Comparison of ENCODE assay signal across 23 mouse cellular contexts in the genomic region with DNA sequence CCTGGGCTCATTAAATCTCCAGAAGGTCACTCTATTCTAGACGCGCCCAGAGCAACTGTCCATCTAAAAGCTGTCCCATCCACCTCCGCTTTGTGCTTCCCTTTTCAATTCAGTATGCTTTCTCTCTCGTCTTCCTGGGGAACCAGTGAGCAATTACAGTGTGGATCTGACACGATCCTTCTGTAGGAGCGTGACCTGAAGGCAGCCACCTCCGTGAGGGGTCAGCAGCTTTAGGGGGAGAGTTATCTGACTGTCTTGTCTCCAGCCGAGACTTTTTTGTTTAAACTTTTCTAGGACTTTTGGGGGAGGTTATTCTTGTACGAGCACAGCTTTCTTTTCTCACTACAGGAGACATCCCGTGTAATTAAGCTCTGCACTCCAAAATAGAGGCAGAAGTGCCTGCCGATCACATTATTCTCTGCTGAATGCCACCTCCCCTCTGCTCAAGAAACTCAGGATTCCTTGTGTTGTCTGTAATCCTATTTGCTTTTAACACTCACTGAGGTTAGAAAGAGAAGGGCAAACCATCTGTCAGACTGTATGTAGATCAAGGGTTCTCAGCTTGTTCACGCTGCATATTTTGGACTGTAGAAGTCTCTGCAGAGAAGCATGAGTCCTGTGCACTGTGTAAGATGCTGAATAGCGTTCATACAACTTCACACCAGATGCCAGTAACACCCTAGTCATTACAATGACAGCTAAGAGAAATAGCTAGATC. TPM values are rescaled to one million over a fixed set of nuclear protein-coding genes. Genes with fewer than 3 reads are reported as not detected.
DNase-seq lines count a peak whose midpoint lies in the region; ATAC-seq and TF ChIP-seq lines count a peak whose summit lies in the region.
"Had no signal": no experiment of that assay in that cellular context is flagged by ENCODE, and none has a peak within 500 bp of the region (broad histone marks: within the 10 kb centered on the region; RNA-seq: fewer than 3 reads in every experiment).

No protein-coding gene starts in this region.

- peak; percentile 49 for DNase-seq in kidney, postnatal 0 days (ENCODE audit: low spot score)
- no peak for DNase-seq in kidney, postnatal 14 days
- no peak for DNase-seq in forebrain, embryonic 10.5 days (ENCODE audit: extremely low spot score, low spot score)
- peak; percentile 79 for DNase-seq in forebrain, embryonic 14.5 days (ENCODE audit: low spot score)
- DNase-seq in retina, postnatal 1 day, result peak; percentile 59
- DNase-seq in heart, postnatal 36 days, result no peak
- DNase-seq in neural tube, embryonic 10.5 days (ENCODE audit: extremely low spot score, low spot score), result no peak
- DNase-seq: adrenal gland, adult 2 months; cerebellum, postnatal 14 days; heart, adult 11 months; heart, postnatal 14 days; lung, adult 2 months; right cerebral cortex, postnatal 25 days; thymus, adult 18-20 months had no signal

- no peak for ATAC-seq in kidney, postnatal 0 days (replicated peaks; ENCODE audit: low FRiP score, low read depth)
- peak; percentile 97 for ATAC-seq in forebrain, embryonic 14.5 days
- ATAC-seq: intestine, postnatal 0 days; liver, embryonic 12.5 days had no signal

- H3K4me1 ChIP-seq in kidney, postnatal 0 days (replicated peaks; ENCODE audit: insufficient read depth, low read length), result no peaks in the 10 kb centered on the region
- peaks cover 12% of the 10 kb centered on the region for H3K4me1 ChIP-seq in forebrain, embryonic 10.5 days
- no peaks in the 10 kb centered on the region for H3K4me1 ChIP-seq in forebrain, embryonic 14.5 days (ENCODE audit: control insufficient read depth, insufficient read depth, low read length)
- H3K4me1 ChIP-seq: embryonic facial prominence, embryonic 15.5 days; hindbrain, embryonic 15.5 days; limb, embryonic 12.5 days; liver, embryonic 12.5 days; megakaryocyte, embryonic 14.5 days; neural tube, embryonic 15.5 days had no signal

- H3K27me3 ChIP-seq in kidney, postnatal 0 days (ENCODE audit: insufficient read depth, low read length), result no peaks in the 10 kb centered on the region
- no peaks in the 10 kb centered on the region; the same call in 1 of the 2 replicates for H3K27me3 ChIP-seq in forebrain, embryonic 10.5 days (ENCODE audit: poor library complexity, severe bottlenecking)
- H3K27me3 ChIP-seq in forebrain, embryonic 14.5 days (replicated peaks; ENCODE audit: control insufficient read depth, insufficient read depth, low read length), result no peaks in the 10 kb centered on the region
- H3K27me3 ChIP-seq: embryonic facial prominence, embryonic 15.5 days; heart, embryonic 12.5 days; hindbrain, embryonic 15.5 days; limb, embryonic 12.5 days; liver, embryonic 12.5 days; megakaryocyte, embryonic 14.5 days; neural tube, embryonic 15.5 days had no signal

- no peak for TF ChIP-seq CTCF in kidney, postnatal 0 days (IDR thresholded peaks at IDR 0.05; ENCODE audit: low read depth)

- no peaks in the 10 kb centered on the region for H3K9me3 ChIP-seq in kidney, postnatal 0 days (replicated peaks; ENCODE audit: low read length)
- no peaks in the 10 kb centered on the region for H3K9me3 ChIP-seq in forebrain, embryonic 10.5 days
- H3K9me3 ChIP-seq in forebrain, embryonic 14.5 days (replicated peaks; ENCODE audit: control insufficient read depth, low read length), result no peaks in the 10 kb centered on the region
- H3K9me3 ChIP-seq: embryonic facial prominence, embryonic 15.5 days; heart, embryonic 12.5 days; hindbrain, embryonic 15.5 days; limb, embryonic 12.5 days; liver, embryonic 12.5 days; neural tube, embryonic 15.5 days had no signal

- no peak overlapping the region for H3K27ac ChIP-seq in kidney, postnatal 0 days
- H3K27ac ChIP-seq in forebrain, embryonic 10.5 days, result peak overlapping the region; percentile 33; the same call in 1 of the 2 replicates
- H3K27ac ChIP-seq in forebrain, embryonic 14.5 days (ENCODE audit: low read depth, low read length), result no peak overlapping the region
- H3K27ac ChIP-seq: embryonic facial prominence, embryonic 15.5 days; hindbrain, embryonic 15.5 days; limb, embryonic 12.5 days; liver, embryonic 12.5 days; neural tube, embryonic 15.5 days had no signal

- intact Hi-C loops in heart, postnatal 36 days (cut with DNase I), result no loop called here

- H3K9ac ChIP-seq in kidney, postnatal 0 days (ENCODE audit: low read depth, low read length), result no peak overlapping the region
- H3K9ac ChIP-seq in forebrain, embryonic 14.5 days (ENCODE audit: low read length), result no peak overlapping the region
- H3K9ac ChIP-seq: embryonic facial prominence, embryonic 15.5 days; heart, embryonic 12.5 days; hindbrain, embryonic 15.5 days; limb, embryonic 12.5 days; liver, embryonic 12.5 days; neural tube, embryonic 15.5 days had no signal

- H3K4me2 ChIP-seq in kidney, postnatal 0 days (ENCODE audit: low read length), result no peak overlapping the region
- no peak overlapping the region for H3K4me2 ChIP-seq in forebrain, embryonic 14.5 days (ENCODE audit: low read length)
- H3K4me2 ChIP-seq: embryonic facial prominence, embryonic 15.5 days; heart, embryonic 12.5 days; hindbrain, embryonic 15.5 days; limb, embryonic 12.5 days; liver, embryonic 12.5 days; neural tube, embryonic 15.5 days had no signal

- 42% methylated on average over 13 of the region's 13 CpGs for WGBS in kidney, postnatal 0 days
- 28% methylated on average over 13 of the region's 13 CpGs for whole genome bisulfite sequencing in forebrain, embryonic 10.5 days
- 13% methylated on average over 13 of the region's 13 CpGs for WGBS in forebrain, embryonic 14.5 days

- no peak overlapping the region for H3K4me3 ChIP-seq in kidney, postnatal 0 days (replicated peaks; ENCODE audit: low read depth, low read length)
- no peak overlapping the region for H3K4me3 ChIP-seq in forebrain, embryonic 10.5 days
- H3K4me3 ChIP-seq in forebrain, embryonic 14.5 days (ENCODE audit: low read depth, low read length), result no peak overlapping the region
- H3K4me3 ChIP-seq: embryonic facial prominence, embryonic 15.5 days; heart, embryonic 12.5 days; hindbrain, embryonic 15.5 days; limb, embryonic 12.5 days; liver, embryonic 12.5 days; megakaryocyte, embryonic 14.5 days; myocyte; neural tube, embryonic 15.5 days had no signal

- H3K36me3 ChIP-seq in kidney, postnatal 0 days (ENCODE audit: insufficient read depth, low read length), result no peaks in the 10 kb centered on the region
- no peaks in the 10 kb centered on the region for H3K36me3 ChIP-seq in forebrain, embryonic 10.5 days (replicated peaks)
- H3K36me3 ChIP-seq in forebrain, embryonic 14.5 days (ENCODE audit: control insufficient read depth, insufficient read depth, low read length), result no peaks in the 10 kb centered on the region
- H3K36me3 ChIP-seq: embryonic facial prominence, embryonic 15.5 days; heart, embryonic 12.5 days; hindbrain, embryonic 15.5 days; limb, embryonic 12.5 days; liver, embryonic 12.5 days; neural tube, embryonic 15.5 days had no signal

RNA-seq across cellular contexts. Expression of a gene that starts 24.3 kb away (rescaled TPM):
- polyA plus RNA-seq in kidney, postnatal 0 days (2015; fragmentation: Nextera tagmentation; extraction: Ambion mirVana), result 20.5 and 22.1 TPM in 2 replicates
- 14.4 and 15.9 TPM in 2 replicates for polyA plus RNA-seq in forebrain, embryonic 10.5 days (2016; fragmentation: Nextera tagmentation; extraction: Ambion mirVana)
- 8.2 and 10.6 TPM in 2 replicates for polyA plus RNA-seq in forebrain, embryonic 14.5 days (2014; fragmentation: Nextera tagmentation; extraction: Ambion mirVana)
- 10 to 100 TPM; 15.8 to 18.3 TPM for total RNA-seq in heart, postnatal 36 days (2021)

Comparison
In these comparisons a context has a peak if more than half of its experiments do, and no peak if none do; other contexts are left out.
1. DNase-seq: peak in kidney, postnatal 0 days (single experiment), forebrain, embryonic 14.5 days (single experiment) and retina, postnatal 1 day (single experiment); none in kidney, postnatal 14 days (single experiment), forebrain, embryonic 10.5 days (single experiment), heart, postnatal 36 days (0 of 2) and neural tube, embryonic 10.5 days (single experiment).